Mouse (Mus musculus): Measurements from ENCODE around the gene Gm20219. TPM values are rescaled to one million over a fixed set of nuclear protein-coding genes. Genes with fewer than 3 reads are reported as not detected.

The Gm20219 gene
- polyA plus RNA-seq, 1 experiment = 2.6 TPM

GRCm38 (mm10) chr17:56515690-56516410, 38.3 kb downstream of the Gm20219 start:
- peaks cover 82% of the 10 kb centered on the region for H3K27me3 ChIP-seq (replicated peaks)
- H3K4me3 ChIP-seq (replicated peaks) = peak overlapping the region; percentile 42
- no peak for TF ChIP-seq GATA1 (IDR thresholded peaks at IDR 0.05; ENCODE audit: borderline replicate concordance, low read length)
- no peak for TF ChIP-seq FLI1 (IDR thresholded peaks at IDR 0.05; ENCODE audit: low read length)

GRCm38 (mm10) chr17:56514916-56515315, 39.3 kb downstream of the Gm20219 start:
- Histone ChIP-seq H3K4me3 (replicated peaks) (no peak overlapping the region), H3K9me3 (peaks cover 51% of the 10 kb centered on the region), H3K4me1 (peaks cover 21% of the 10 kb centered on the region), H3K27me3 (replicated peaks) (peaks cover 87% of the 10 kb centered on the region), H3K36me3 (replicated peaks; ENCODE audit: low read length) (no peaks in the 10 kb centered on the region)
- no peak for TF ChIP-seq GATA1 (IDR thresholded peaks at IDR 0.05; ENCODE audit: borderline replicate concordance, low read length)
- no peak for TF ChIP-seq FLI1 (IDR thresholded peaks at IDR 0.05; ENCODE audit: low read length)

More at GRCm38 (mm10) chr17:56515690-56516410, 38.3 kb downstream of the Gm20219 start:
- Histone ChIP-seq H3K36me3 (replicated peaks; ENCODE audit: low read length) (no peaks in the 10 kb centered on the region), H3K4me1 (peaks cover 19% of the 10 kb centered on the region), H3K9me3 (peaks cover 46% of the 10 kb centered on the region)

- TF ChIP-seq GATA1 (IDR thresholded peaks at IDR 0.05; ENCODE audit: borderline replicate concordance, low read length) (no peak), FLI1 (IDR thresholded peaks at IDR 0.05; ENCODE audit: low read length) (no peak)
- no peak overlapping the region for H3K4me3 ChIP-seq (replicated peaks)
- no peaks in the 10 kb centered on the region for H3K36me3 ChIP-seq (replicated peaks; ENCODE audit: low read length)
- peaks cover 51% of the 10 kb centered on the region for H3K9me3 ChIP-seq
- peaks cover 21% of the 10 kb centered on the region for H3K4me1 ChIP-seq
- H3K27me3 ChIP-seq (replicated peaks) = peaks cover 92% of the 10 kb centered on the region
Observed at GRCm38 (mm10) chr17:56514330-56514729, 39.9 kb downstream of the Gm20219 start.

- H3K9me3 ChIP-seq = peaks cover 42% of the 10 kb centered on the region
- H3K36me3 ChIP-seq (replicated peaks; ENCODE audit: low read length) = no peaks in the 10 kb centered on the region
- H3K4me3 ChIP-seq (replicated peaks) = peak within 1 kb of the TSS; percentile 67
- peaks cover 33% of the 10 kb centered on the region for H3K4me1 ChIP-seq
- TF ChIP-seq FLI1 (IDR thresholded peaks at IDR 0.05; ENCODE audit: low read length) (no peak), GATA1 (IDR thresholded peaks at IDR 0.05; ENCODE audit: borderline replicate concordance, low read length) (no peak)
- peaks cover 88% of the 10 kb centered on the region for H3K27me3 ChIP-seq (replicated peaks)
Observed at GRCm38 (mm10) chr17:56512310-56512709, 41.9 kb downstream of the Gm20219 start, which contains the start of gene Znrf4. TSS of gene Znrf4 (minus strand) at chr17:56512431.

- Histone ChIP-seq H3K4me3 (replicated peaks) (peak overlapping the region; percentile 67), H3K36me3 (replicated peaks; ENCODE audit: low read length) (no peaks in the 10 kb centered on the region), H3K9me3 (peaks cover 37% of the 10 kb centered on the region), H3K27me3 (replicated peaks) (peaks cover 85% of the 10 kb centered on the region), H3K4me1 (peaks cover 40% of the 10 kb centered on the region)
- TF ChIP-seq GATA1 (IDR thresholded peaks at IDR 0.05; ENCODE audit: borderline replicate concordance, low read length) (no peak), FLI1 (IDR thresholded peaks at IDR 0.05; ENCODE audit: low read length) (no peak)
Observed at GRCm38 (mm10) chr17:56511707-56512090, 42.5 kb downstream of the Gm20219 start.

GRCm38 (mm10) chr17:56510970-56511706, 43.0 kb downstream of the Gm20219 start:
- Histone ChIP-seq H3K27me3 (replicated peaks) (peaks cover 84% of the 10 kb centered on the region), H3K4me1 (peaks cover 43% of the 10 kb centered on the region), H3K36me3 (replicated peaks; ENCODE audit: low read length) (no peaks in the 10 kb centered on the region), H3K4me3 (replicated peaks) (peak overlapping the region; percentile 67), H3K9me3 (peaks cover 33% of the 10 kb centered on the region)
- TF ChIP-seq FLI1 (IDR thresholded peaks at IDR 0.05; ENCODE audit: low read length) (no peak), GATA1 (IDR thresholded peaks at IDR 0.05; ENCODE audit: borderline replicate concordance, low read length) (no peak)

GRCm38 (mm10) chr17:56510473-56510969, 43.7 kb downstream of the Gm20219 start:
- H3K4me1 ChIP-seq = peaks cover 38% of the 10 kb centered on the region
- no peak for TF ChIP-seq GATA1 (IDR thresholded peaks at IDR 0.05; ENCODE audit: borderline replicate concordance, low read length)
- no peak for TF ChIP-seq FLI1 (IDR thresholded peaks at IDR 0.05; ENCODE audit: low read length)
- H3K9me3 ChIP-seq = peaks cover 38% of the 10 kb centered on the region
- peaks cover 81% of the 10 kb centered on the region for H3K27me3 ChIP-seq (replicated peaks)
- H3K36me3 ChIP-seq (replicated peaks; ENCODE audit: low read length) = no peaks in the 10 kb centered on the region
- H3K4me3 ChIP-seq (replicated peaks) = no peak overlapping the region

- Histone ChIP-seq H3K4me1 (peaks cover 34% of the 10 kb centered on the region), H3K4me3 (replicated peaks) (no peak overlapping the region), H3K27me3 (replicated peaks) (peaks cover 78% of the 10 kb centered on the region), H3K36me3 (replicated peaks; ENCODE audit: low read length) (no peaks in the 10 kb centered on the region), H3K9me3 (peaks cover 45% of the 10 kb centered on the region)
- no peak for TF ChIP-seq FLI1 (IDR thresholded peaks at IDR 0.05; ENCODE audit: low read length)
- TF ChIP-seq GATA1 (IDR thresholded peaks at IDR 0.05; ENCODE audit: borderline replicate concordance, low read length) = no peak
Observed at GRCm38 (mm10) chr17:56509707-56510472, 44.3 kb downstream of the Gm20219 start.

- no peak for TF ChIP-seq FLI1 (IDR thresholded peaks at IDR 0.05; ENCODE audit: low read length)
- no peak for TF ChIP-seq GATA1 (IDR thresholded peaks at IDR 0.05; ENCODE audit: borderline replicate concordance, low read length)
- no peaks in the 10 kb centered on the region for H3K36me3 ChIP-seq (replicated peaks; ENCODE audit: low read length)
- peaks cover 52% of the 10 kb centered on the region for H3K9me3 ChIP-seq
- no peak overlapping the region for H3K4me3 ChIP-seq (replicated peaks)
- H3K27me3 ChIP-seq (replicated peaks) = peaks cover 75% of the 10 kb centered on the region
- peaks cover 34% of the 10 kb centered on the region for H3K4me1 ChIP-seq
Observed at GRCm38 (mm10) chr17:56509021-56509640, 45.1 kb downstream of the Gm20219 start.

Measured in megakaryocyte, embryonic 14.5 days (primary cell).